22 mouse cellular contexts compared by ENCODE assay signal in genomic region chr7:107752031-107752520, GRCm38 (mm10). TPM values are rescaled to one million over a fixed set of nuclear protein-coding genes. Genes with fewer than 3 reads are reported as not detected.
"Had no signal": no experiment of that assay in that cellular context is flagged by ENCODE, and none has a peak within 500 bp of the region (broad histone marks: within the 10 kb centered on the region; RNA-seq: fewer than 3 reads in every experiment).

No protein-coding gene starts in this region.

- H3K4me2 ChIP-seq: limb, embryonic 15.5 days; liver, embryonic 12.5 days; lung, embryonic 14.5 days had no signal

- DNase-seq: lung, embryonic 14.5 days; lung, postnatal 10 days; lung, postnatal 4 days; right cerebral cortex, adult 18-20 months; right cerebral cortex, postnatal 25 days; thymus, adult 18-20 months; thymus, postnatal 14 days had no signal

- H3K4me1 ChIP-seq: limb, embryonic 15.5 days; liver, embryonic 12.5 days; midbrain, embryonic 10.5 days had no signal

- H3K27me3 ChIP-seq: limb, embryonic 15.5 days had no signal

- H3K27ac ChIP-seq: limb, embryonic 15.5 days; liver, embryonic 12.5 days; midbrain, embryonic 10.5 days had no signal

- H3K9ac ChIP-seq: limb, embryonic 15.5 days; liver, embryonic 12.5 days; lung, embryonic 14.5 days had no signal

- H3K36me3 ChIP-seq: limb, embryonic 15.5 days; liver, embryonic 12.5 days; midbrain, embryonic 10.5 days had no signal

- H3K4me3 ChIP-seq: limb, embryonic 15.5 days; liver, embryonic 12.5 days; midbrain, embryonic 10.5 days had no signal

- ATAC-seq: inflammation-experienced regulatory T-cells, adult 6 months; intestine, postnatal 0 days; liver, embryonic 12.5 days; midbrain, embryonic 16.5 days had no signal

- H3K9me3 ChIP-seq: limb, embryonic 15.5 days; liver, embryonic 12.5 days; midbrain, embryonic 10.5 days had no signal

RNA-seq across cellular contexts. Expression of gene Cyb5r2, which starts 5.8 kb away (rescaled TPM):
- total RNA-seq: layer of hippocampus, postnatal 25 days; left cerebral cortex, postnatal 25 days; megakaryocyte, adult 5-6 weeks had no signal
- polyA plus RNA-seq: inflammation-experienced regulatory T-cells, adult 6 months; midbrain, embryonic 16.5 days; small intestine, adult 2 months had no signal

RNA-seq across cellular contexts. Expression of gene Ovch2, which starts 48.9 kb away (rescaled TPM):
- total RNA-seq: layer of hippocampus, postnatal 25 days; left cerebral cortex, adult 8-10 months; left cerebral cortex, postnatal 25 days; megakaryocyte, adult 5-6 weeks had no signal
- polyA plus RNA-seq: inflammation-experienced regulatory T-cells, adult 6 months; intestine, postnatal 0 days; limb, embryonic 11.5 days; limb, embryonic 15.5 days; liver, embryonic 12.5 days; liver, embryonic 16.5 days; lung, embryonic 14.5 days; midbrain, embryonic 10.5 days; midbrain, embryonic 16.5 days; neural tube, embryonic 14.5 days; small intestine, adult 2 months; stomach, embryonic 16.5 days had no signal

RNA-seq across cellular contexts. Expression of gene Olfr467, which starts 60.0 kb away (rescaled TPM):
- total RNA-seq: layer of hippocampus, postnatal 25 days; left cerebral cortex, adult 8-10 months; left cerebral cortex, postnatal 25 days; megakaryocyte, adult 5-6 weeks had no signal
- polyA plus RNA-seq: inflammation-experienced regulatory T-cells, adult 6 months; intestine, postnatal 0 days; limb, embryonic 11.5 days; limb, embryonic 15.5 days; liver, embryonic 12.5 days; liver, embryonic 16.5 days; lung, embryonic 14.5 days; midbrain, embryonic 10.5 days; midbrain, embryonic 16.5 days; neural tube, embryonic 14.5 days; small intestine, adult 2 months; stomach, embryonic 16.5 days had no signal
